Mouse (Mus musculus) liver, embryonic 16.5 days (tissue): ENCODE measurements at regions not wholly inside any gene's neighbourhood (a gene's known extent, or its start where the extent isn't known, plus 50 kb on each side); places are given as distances from the start of the nearest gene placed in this dataset.

Source experiments
- ATAC-seq: fragments of 200-750 bp; cut with Nextera tagmentation; 2 replicates; pipeline ENCODE4 v1.8.0; 2017; ENCODE audit warnings: low read depth, mild to moderate bottlenecking, moderate number of reproducible peaks, moderate library complexity
- H3K27ac ChIP-seq: fragments of 300-500 bp; sonication (generic); 2 replicates; pipeline ENCODE4 v1.5.1; 2014; ENCODE audit warnings: mild to moderate bottlenecking, low read length
- H3K27me3 ChIP-seq: fragments of 300-500 bp; sonication (generic); 2 replicates; pipeline ENCODE4 v1.6.1; 2014; ENCODE audit warnings: low read depth, low read length, mixed read lengths; ENCODE audit not compliant: control insufficient read depth, insufficient read depth
- H3K36me3 ChIP-seq: fragments of 300-500 bp; sonication (generic); 2 replicates; pipeline ENCODE4 v1.6.1; 2014; ENCODE audit warnings: mild to moderate bottlenecking; ENCODE audit not compliant: control insufficient read depth, insufficient read depth
- H3K4me1 ChIP-seq: fragments of 300-500 bp; sonication (generic); 2 replicates; pipeline ENCODE4 v1.6.1; 2014; ENCODE audit warnings: low read depth, low read length, mixed read lengths; ENCODE audit not compliant: control insufficient read depth
- H3K4me2 ChIP-seq: fragments of 300-500 bp; sonication (generic); 2 replicates; pipeline ENCODE4 v1.6.1; 2014; ENCODE audit warnings: low read depth, low read length, mixed read lengths
- H3K4me3 ChIP-seq: fragments of 300-500 bp; sonication (generic); 2 replicates; pipeline ENCODE4 v1.5.1; 2014; ENCODE audit warnings: low read depth, mild to moderate bottlenecking, low read length
- H3K9ac ChIP-seq: fragments of 300-500 bp; sonication (generic); 2 replicates; pipeline ENCODE4 v1.6.1; 2014; ENCODE audit warnings: low read depth, low read length
- H3K9me3 ChIP-seq: fragments of 300-500 bp; sonication (generic); replicated peaks from 2 replicates; pipeline ENCODE4 v1.6.1; 2016; ENCODE audit warnings: low read length; ENCODE audit not compliant: control insufficient read depth
- WGBS: fragments of 180-500 bp; shearing (Covaris S2); extraction: QIAGEN DNeasy Blood & Tissue Kit; methylation state at CpG from one replicate; pipeline ENCODE4 v1.1.7; 2014; ENCODE audit not compliant: insufficient replicate concordance; 5-methylcytosine and 5-hydroxymethylcytosine counted together

DNA sequence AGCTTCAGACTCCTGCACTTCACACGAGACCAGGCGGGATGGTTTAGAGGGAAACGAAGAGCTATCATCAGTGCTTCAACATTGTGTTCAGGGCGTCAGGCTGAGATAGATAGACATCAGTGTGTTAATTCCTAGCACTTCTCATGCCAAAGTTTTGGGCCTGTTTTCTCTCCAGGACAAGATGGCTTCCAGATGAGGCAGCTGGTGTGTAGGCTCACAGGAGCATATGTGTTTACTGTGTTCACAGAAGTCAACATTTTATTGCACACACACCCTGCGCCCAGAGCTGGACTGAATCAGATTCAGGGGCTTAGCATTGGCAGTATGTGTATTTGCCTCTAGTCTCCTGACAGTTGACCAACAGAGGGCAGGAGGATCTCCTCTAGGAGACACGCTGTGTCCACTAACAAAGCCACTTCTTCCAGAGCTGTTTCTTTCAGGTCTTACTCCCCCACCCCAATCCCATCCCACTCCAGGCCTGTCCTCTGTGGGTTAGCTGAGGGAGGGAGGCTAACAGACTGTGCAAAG, 123.4 kb downstream of the Lrrc30 start:
- Histone ChIP-seq H3K4me2 (no peak overlapping the region), H3K9me3 (no peaks in the 10 kb centered on the region), H3K4me1 (no peaks in the 10 kb centered on the region), H3K4me3 (no peak overlapping the region), H3K27me3 (no peaks in the 10 kb centered on the region), H3K9ac (no peak overlapping the region), H3K36me3 (no peaks in the 10 kb centered on the region), H3K27ac (no peak overlapping the region)
- no peak for ATAC-seq
- 60% methylated on average over 6 of the region's 6 CpGs for WGBS

DNA sequence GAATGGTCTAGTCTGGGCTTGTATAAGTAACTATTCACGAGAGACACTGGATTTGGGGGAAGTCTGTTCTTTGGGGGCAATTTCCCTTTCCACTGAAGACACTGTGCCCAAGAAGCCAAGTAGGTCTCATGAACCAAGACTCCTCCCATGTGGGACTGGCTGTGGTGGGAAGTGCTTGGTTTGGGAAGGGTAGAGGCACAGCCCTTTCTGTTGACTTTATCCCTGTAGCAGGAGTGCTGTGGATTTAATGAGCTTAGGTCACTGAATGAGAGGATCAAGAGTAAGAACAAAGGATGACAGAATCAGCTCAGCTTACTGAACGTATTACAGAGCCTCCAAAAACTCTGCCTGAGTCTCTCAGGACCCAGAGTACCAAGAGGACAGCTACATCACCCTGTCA, 124.2 kb downstream of the Lrrc30 start:
- Histone ChIP-seq H3K9me3 (no peaks in the 10 kb centered on the region), H3K27me3 (no peaks in the 10 kb centered on the region), H3K9ac (no peak overlapping the region), H3K4me3 (no peak overlapping the region), H3K4me1 (no peaks in the 10 kb centered on the region), H3K4me2 (no peak overlapping the region), H3K36me3 (no peaks in the 10 kb centered on the region), H3K27ac (no peak overlapping the region)
- no peak for ATAC-seq
- WGBS = 37% methylated on average over 2 of the region's 2 CpGs

DNA sequence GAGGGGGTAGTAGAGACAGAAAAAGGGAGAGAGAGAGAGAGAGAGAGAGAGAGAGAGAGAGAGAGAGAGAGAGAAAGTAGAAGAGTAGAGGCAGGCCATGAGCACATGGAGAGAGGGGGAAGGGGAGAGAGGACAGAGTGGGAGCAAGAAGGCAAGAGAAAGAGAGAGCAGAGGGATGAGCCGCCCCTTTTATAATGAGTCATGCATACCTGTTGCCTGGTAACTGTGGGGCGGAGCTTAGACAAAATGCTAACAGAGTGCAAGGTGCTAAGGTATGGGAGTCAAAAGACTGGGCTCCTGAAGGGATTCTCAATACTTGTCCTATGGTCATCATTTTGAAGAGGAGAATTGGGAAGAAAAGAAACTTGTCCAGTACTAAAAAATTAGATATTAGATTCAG, 126.1 kb downstream of the Lrrc30 start:
- H3K4me2 ChIP-seq = no peak overlapping the region
- no peak overlapping the region for H3K9ac ChIP-seq
- no peak overlapping the region for H3K27ac ChIP-seq
- H3K36me3 ChIP-seq = no peaks in the 10 kb centered on the region
- ATAC-seq = no peak
- no peaks in the 10 kb centered on the region for H3K9me3 ChIP-seq
- no peaks in the 10 kb centered on the region for H3K27me3 ChIP-seq
- WGBS = 59% methylated on average over 2 of the region's 2 CpGs
- no peaks in the 10 kb centered on the region for H3K4me1 ChIP-seq
- no peak overlapping the region for H3K4me3 ChIP-seq

GRCm38 (mm10) chr17:67504502-67505033, 128.0 kb downstream of the Lrrc30 start:
- no peaks in the 10 kb centered on the region for H3K4me1 ChIP-seq
- WGBS = 62% methylated on average over 9 of the region's 9 CpGs
- no peaks in the 10 kb centered on the region for H3K36me3 ChIP-seq
- no peak overlapping the region for H3K27ac ChIP-seq
- no peak for ATAC-seq
- no peaks in the 10 kb centered on the region for H3K27me3 ChIP-seq
- H3K4me2 ChIP-seq = no peak overlapping the region
- H3K9me3 ChIP-seq = no peaks in the 10 kb centered on the region
- H3K4me3 ChIP-seq = no peak overlapping the region
- H3K9ac ChIP-seq = no peak overlapping the region

DNA sequence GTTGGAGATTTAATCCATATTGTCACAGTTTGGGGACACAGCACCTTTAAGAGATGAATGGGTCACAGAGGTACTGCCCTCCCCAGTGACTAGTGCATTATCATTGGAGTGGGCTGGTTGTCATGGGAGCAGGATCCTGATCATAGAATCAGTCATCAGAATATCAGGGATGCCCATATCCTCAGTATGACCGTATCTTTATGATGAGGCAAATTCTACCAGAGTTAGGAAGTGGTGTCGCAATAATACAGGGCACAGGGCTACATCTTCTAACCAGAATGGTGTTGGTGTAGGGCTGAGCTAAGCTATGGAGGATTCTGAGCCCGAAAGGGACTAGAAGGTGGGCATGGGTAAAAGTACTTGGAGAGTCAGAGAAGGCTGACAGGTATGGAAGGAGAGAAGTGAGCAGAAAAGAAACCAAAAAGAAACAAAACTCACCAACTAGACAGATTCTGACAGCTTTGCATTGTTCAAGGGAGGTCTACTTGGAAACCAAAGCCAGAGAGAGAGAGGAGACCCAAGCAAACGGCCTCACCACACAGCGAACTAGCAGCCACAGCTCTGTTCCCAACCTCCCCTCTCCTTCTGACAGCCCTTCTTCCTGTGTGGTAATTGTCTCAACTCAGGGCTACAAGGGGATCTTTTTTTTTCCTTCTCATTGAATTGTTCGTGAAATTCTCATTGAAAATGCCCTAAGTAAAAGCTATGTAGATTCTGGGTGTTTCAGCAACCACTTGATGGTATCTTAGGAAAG, 129.2 kb downstream of the Lrrc30 start:
- H3K9me3 ChIP-seq = no peaks in the 10 kb centered on the region
- no peaks in the 10 kb centered on the region for H3K4me1 ChIP-seq
- ATAC-seq = no peak
- no peak overlapping the region for H3K4me2 ChIP-seq
- no peaks in the 10 kb centered on the region for H3K36me3 ChIP-seq
- H3K27me3 ChIP-seq = no peaks in the 10 kb centered on the region
- H3K9ac ChIP-seq = no peak overlapping the region
- 31% methylated on average over 6 of the region's 6 CpGs for WGBS
- H3K4me3 ChIP-seq = no peak overlapping the region
- no peak overlapping the region for H3K27ac ChIP-seq

GRCm38 (mm10) chr17:67502628-67503027, 129.9 kb downstream of the Lrrc30 start:
- WGBS = 68% methylated on average over 4 of the region's 4 CpGs
- no peaks in the 10 kb centered on the region for H3K9me3 ChIP-seq
- H3K27ac ChIP-seq = no peak overlapping the region
- H3K9ac ChIP-seq = no peak overlapping the region
- ATAC-seq = no peak
- no peak overlapping the region for H3K4me3 ChIP-seq
- H3K27me3 ChIP-seq = no peaks in the 10 kb centered on the region
- H3K4me1 ChIP-seq = no peaks in the 10 kb centered on the region
- no peaks in the 10 kb centered on the region for H3K36me3 ChIP-seq
- no peak overlapping the region for H3K4me2 ChIP-seq

DNA sequence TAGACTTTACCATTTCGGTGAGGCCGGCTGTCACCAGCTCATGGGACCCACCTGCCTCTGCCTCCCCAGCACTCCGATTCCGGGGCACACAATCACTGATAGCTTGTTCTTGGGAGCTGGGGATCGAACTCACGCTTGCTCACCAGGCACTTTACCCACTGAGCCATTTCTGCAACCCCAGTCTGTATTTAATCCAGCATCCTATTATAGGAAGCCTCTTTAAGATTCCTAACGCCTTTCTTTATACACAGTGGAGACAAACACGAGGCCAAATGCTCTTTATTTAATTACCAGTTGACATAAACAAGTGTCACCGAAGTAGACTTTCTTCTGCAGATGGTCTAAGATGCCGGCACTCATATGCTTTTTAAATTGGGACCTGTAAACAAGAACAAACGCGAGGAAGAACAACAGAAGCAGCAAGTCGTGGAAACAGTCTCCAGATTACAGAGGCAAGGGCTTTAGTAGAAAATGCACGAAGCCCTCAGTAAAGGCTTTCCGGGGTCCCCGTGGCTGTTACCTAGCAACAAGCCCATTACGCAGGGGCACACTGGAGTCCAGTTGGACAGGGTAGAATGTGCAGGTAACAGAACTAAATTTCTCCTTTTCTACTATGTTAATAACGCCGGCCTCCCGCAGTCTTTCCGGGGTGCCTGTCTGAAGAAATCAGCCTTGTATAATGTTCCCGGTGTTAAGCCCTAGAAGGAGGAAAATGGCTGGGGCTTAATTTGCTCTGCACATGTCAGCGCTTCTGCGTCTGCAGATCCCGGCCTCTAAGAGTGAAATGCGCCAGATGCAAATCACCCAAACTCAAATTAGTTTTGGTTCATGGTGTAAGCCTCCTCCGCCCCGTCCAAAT, 132.5 kb downstream of the Lrrc30 start:
- Histone ChIP-seq H3K36me3 (no peaks in the 10 kb centered on the region), H3K9me3 (no peaks in the 10 kb centered on the region), H3K27ac (no peak overlapping the region), H3K27me3 (no peaks in the 10 kb centered on the region), H3K4me1 (no peaks in the 10 kb centered on the region), H3K9ac (no peak overlapping the region), H3K4me3 (no peak overlapping the region), H3K4me2 (no peak overlapping the region)
- 72% methylated on average over 28 of the region's 28 CpGs for WGBS
- no peak for ATAC-seq

DNA sequence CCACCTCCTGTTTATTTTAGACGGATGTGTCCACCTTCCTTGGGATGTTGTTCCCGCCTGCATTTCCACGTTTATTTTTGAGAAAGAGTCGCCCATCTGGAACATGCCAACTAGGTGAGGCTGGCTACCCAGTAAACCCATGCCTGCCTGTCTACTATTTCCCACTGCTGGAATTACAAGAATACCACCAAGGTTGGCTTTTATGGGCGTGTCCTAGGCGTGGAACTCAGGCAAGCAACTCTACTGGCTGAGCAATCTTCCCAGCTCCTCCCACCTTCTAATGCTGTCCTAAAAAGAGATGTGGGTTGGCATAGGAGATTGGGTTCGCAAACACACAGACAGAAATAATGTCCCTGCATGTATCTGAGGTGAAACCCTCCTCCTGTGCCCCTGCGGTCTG, 135.1 kb downstream of the Lrrc30 start:
- Histone ChIP-seq H3K27me3 (no peaks in the 10 kb centered on the region), H3K27ac (no peak overlapping the region), H3K36me3 (no peaks in the 10 kb centered on the region), H3K4me3 (no peak overlapping the region), H3K9me3 (no peaks in the 10 kb centered on the region), H3K4me1 (no peaks in the 10 kb centered on the region), H3K4me2 (no peak overlapping the region), H3K9ac (no peak overlapping the region)
- no peak for ATAC-seq
- WGBS = 66% methylated on average over 8 of the region's 8 CpGs

DNA sequence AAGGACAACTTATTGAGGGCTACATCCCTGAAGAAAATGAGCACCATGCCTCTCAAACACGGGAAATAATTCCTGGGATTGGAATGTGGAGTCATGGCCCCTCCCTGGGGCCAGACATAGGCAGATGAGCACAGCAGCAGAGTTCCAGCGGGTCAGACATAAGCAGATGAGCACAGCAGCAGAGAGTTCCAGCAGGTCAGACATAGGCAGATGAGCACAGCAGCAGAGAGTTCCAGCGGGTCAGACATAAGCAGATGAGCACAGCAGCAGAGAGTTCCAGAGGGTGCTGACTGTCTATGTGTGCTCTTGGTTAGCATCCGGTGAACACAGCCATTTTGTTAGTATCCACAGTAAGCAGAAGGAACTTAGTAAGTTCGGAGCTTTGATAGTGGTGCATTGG, 126.2 kb upstream of the Ptprm start:
- Histone ChIP-seq H3K9ac (no peak overlapping the region), H3K4me2 (no peak overlapping the region), H3K4me3 (no peak overlapping the region), H3K4me1 (no peaks in the 10 kb centered on the region), H3K27me3 (no peaks in the 10 kb centered on the region), H3K9me3 (peaks cover 2% of the 10 kb centered on the region), H3K36me3 (no peaks in the 10 kb centered on the region), H3K27ac (no peak overlapping the region)
- WGBS = 56% methylated on average over 5 of the region's 5 CpGs
- no peak for ATAC-seq
